In the genomic region with DNA sequence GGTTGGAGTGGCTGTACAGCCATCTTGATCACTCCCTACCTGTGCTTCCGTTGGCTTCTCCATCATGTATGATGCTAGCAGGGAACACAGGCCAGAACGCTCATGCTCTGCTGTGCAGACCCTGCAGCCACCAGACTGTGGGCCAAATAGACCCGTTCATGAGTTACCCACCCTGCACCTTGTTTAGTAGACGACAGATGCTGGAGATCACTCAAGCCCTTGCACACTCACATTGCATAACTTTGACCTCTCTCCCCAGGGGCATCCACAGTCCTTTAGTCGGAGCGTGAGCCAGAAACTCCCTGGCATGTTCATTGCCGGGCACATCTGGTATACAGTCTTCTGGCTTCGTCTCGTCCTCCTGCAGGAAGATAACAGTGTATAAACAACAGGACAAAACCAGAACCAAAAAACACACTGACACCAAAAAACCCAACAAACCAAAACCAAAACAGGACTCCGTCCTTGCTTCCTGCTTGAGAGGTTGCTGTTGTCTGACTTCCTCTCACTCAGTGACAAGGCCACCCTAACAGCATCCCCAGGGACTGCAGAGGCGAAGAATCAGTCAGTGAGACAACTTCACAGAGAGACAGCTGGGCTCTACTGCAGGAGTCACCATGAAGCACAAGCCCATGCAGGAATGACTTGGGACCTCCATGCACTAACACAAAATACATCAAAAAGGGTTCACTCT, we compare ENCODE assay signal across 30 mouse cellular contexts. TPM values are rescaled to one million over a fixed set of nuclear protein-coding genes. Genes with fewer than 3 reads are reported as not detected.
A peak's percentile ranks its signal among the peaks of the same experiment; 100 is the strongest.
DNase-seq lines count a peak whose midpoint lies in the region; ATAC-seq and TF ChIP-seq lines count a peak whose summit lies in the region.
"Had no signal": no experiment of that assay in that cellular context is flagged by ENCODE, and none has a peak within 500 bp of the region (broad histone marks: within the 10 kb centered on the region; RNA-seq: fewer than 3 reads in every experiment).

No protein-coding gene starts in this region.

- H3K4me1 ChIP-seq in heart, embryonic 12.5 days (replicated peaks), result no peaks in the 10 kb centered on the region
- peaks cover 5% of the 10 kb centered on the region for H3K4me1 ChIP-seq in liver, adult 2 months (ENCODE audit: control insufficient read depth, insufficient read depth, low read length)
- peaks cover 8% of the 10 kb centered on the region for H3K4me1 ChIP-seq in liver, embryonic 11.5 days (replicated peaks; ENCODE audit: control insufficient read depth, insufficient read depth, low read length)
- H3K4me1 ChIP-seq: forebrain, embryonic 10.5 days; limb, embryonic 15.5 days; midbrain, embryonic 15.5 days; neural tube, embryonic 15.5 days had no signal

- H3K9ac ChIP-seq in heart, embryonic 12.5 days, result no peak overlapping the region
- H3K9ac ChIP-seq in liver, adult 2 months (ENCODE audit: low read depth, low read length), result no peak overlapping the region
- no peak overlapping the region for H3K9ac ChIP-seq in liver, embryonic 11.5 days (ENCODE audit: low read depth, low read length)
- H3K9ac ChIP-seq: forebrain, postnatal 0 days; hindbrain, embryonic 14.5 days; limb, embryonic 15.5 days; midbrain, embryonic 15.5 days; neural tube, embryonic 15.5 days had no signal

- no peak for TF ChIP-seq CTCF in liver, adult 2 months (IDR thresholded peaks at IDR 0.05; ENCODE audit: low read depth, low read length)

- H3K27ac ChIP-seq in heart, embryonic 12.5 days (ENCODE audit: poor library complexity, severe bottlenecking), result no peak overlapping the region
- no peak overlapping the region for H3K27ac ChIP-seq in liver, adult 2 months (replicated peaks; ENCODE audit: insufficient read depth, low read depth, low read length)
- no peak overlapping the region for H3K27ac ChIP-seq in liver, embryonic 11.5 days (ENCODE audit: low read depth, low read length)
- H3K27ac ChIP-seq: forebrain, embryonic 10.5 days; hindbrain, embryonic 14.5 days; limb, embryonic 15.5 days; midbrain, embryonic 15.5 days; neural tube, embryonic 15.5 days had no signal

- DNase-seq in heart, adult 11 months, result peak; percentile 94
- peak; percentile 49 for DNase-seq in liver, adult 2 months (ENCODE audit: extremely low read depth, low read depth, low spot score)
- DNase-seq in liver, embryonic 11.5 days (ENCODE audit: low spot score), result no peak
- DNase-seq in A20 (ENCODE audit: low read depth, low spot score) (peak; percentile 10), adipocyte (ENCODE audit: low spot score) (peak; percentile 50)
- DNase-seq in layer of hippocampus, postnatal 10 days (ENCODE audit: low spot score in 2 of 2), result no peak
- DNase-seq in cerebellum, adult 8-10 months, result no peak
- DNase-seq: adrenal gland, adult 8-10 months; cerebellum, adult 2 months; forebrain, postnatal 0 days; lung, adult 2 months; right cerebral cortex, postnatal 14 days; thymus, postnatal 25 days had no signal

- TF ChIP-seq POLR2A in liver, adult 2 months (IDR thresholded peaks at IDR 0.05; ENCODE audit: extremely low read depth, insufficient read depth, low read length), result no peak

- no peaks in the 10 kb centered on the region for H3K9me3 ChIP-seq in heart, embryonic 12.5 days (replicated peaks)
- no peaks in the 10 kb centered on the region for H3K9me3 ChIP-seq in liver, embryonic 11.5 days (ENCODE audit: control insufficient read depth, low read length)
- H3K9me3 ChIP-seq: forebrain, embryonic 10.5 days; limb, embryonic 15.5 days; megakaryocyte, embryonic 14.5 days; midbrain, embryonic 15.5 days; neural tube, embryonic 15.5 days had no signal

- peaks cover 72% of the 10 kb centered on the region for H3K36me3 ChIP-seq in heart, embryonic 12.5 days
- peaks cover 35% of the 10 kb centered on the region for H3K36me3 ChIP-seq in liver, adult 2 months (ENCODE audit: control insufficient read depth, insufficient read depth, low read length)
- H3K36me3 ChIP-seq in liver, embryonic 11.5 days (ENCODE audit: control insufficient read depth, insufficient read depth, low read length), result peaks cover 46% of the 10 kb centered on the region

- no peak for ATAC-seq in heart, embryonic 12.5 days (ENCODE audit: insufficient number of reproducible peaks, low FRiP score)
- ATAC-seq in liver, embryonic 11.5 days (replicated peaks; ENCODE audit: low FRiP score), result no peak
- ATAC-seq: forebrain, postnatal 0 days; midbrain, embryonic 15.5 days had no signal

- no peak overlapping the region for H3K4me3 ChIP-seq in heart, embryonic 12.5 days
- no peak overlapping the region for H3K4me3 ChIP-seq in liver, adult 2 months (ENCODE audit: insufficient read depth, low read depth, low read length)
- H3K4me3 ChIP-seq in liver, embryonic 11.5 days (ENCODE audit: low read depth, low read length), result no peak overlapping the region
- H3K4me3 ChIP-seq: forebrain, embryonic 10.5 days; limb, embryonic 15.5 days; megakaryocyte, embryonic 14.5 days; midbrain, embryonic 15.5 days; neural tube, embryonic 15.5 days had no signal

- peaks cover 20% of the 10 kb centered on the region for H3K79me2 ChIP-seq in liver, adult 2 months (ENCODE audit: control insufficient read depth, insufficient read depth, low read length)

- no peaks in the 10 kb centered on the region for H3K27me3 ChIP-seq in heart, embryonic 12.5 days (replicated peaks)
- no peaks in the 10 kb centered on the region for H3K27me3 ChIP-seq in liver, adult 2 months (ENCODE audit: control insufficient read depth, insufficient read depth, low read length)
- no peaks in the 10 kb centered on the region for H3K27me3 ChIP-seq in liver, embryonic 11.5 days (replicated peaks; ENCODE audit: control insufficient read depth, insufficient read depth, low read length)
- H3K27me3 ChIP-seq: limb, embryonic 15.5 days; megakaryocyte, embryonic 14.5 days; midbrain, embryonic 15.5 days; neural tube, embryonic 15.5 days had no signal

- H3K4me2 ChIP-seq in heart, embryonic 12.5 days, result no peak overlapping the region
- no peak overlapping the region for H3K4me2 ChIP-seq in liver, embryonic 11.5 days
- H3K4me2 ChIP-seq: hindbrain, embryonic 14.5 days; limb, embryonic 15.5 days; midbrain, embryonic 15.5 days; neural tube, embryonic 15.5 days had no signal

- WGBS in heart, embryonic 12.5 days, result 86% methylated on average over 11 of the region's 11 CpGs
- 34% methylated on average over 11 of the region's 11 CpGs for WGBS in liver, adult 2 months
- 90% methylated on average over 11 of the region's 11 CpGs for WGBS in liver, embryonic 11.5 days

RNA-seq across cellular contexts. Expression of a gene that starts 3.2 kb away (rescaled TPM):
- polyA plus RNA-seq in heart, embryonic 12.5 days (2016; fragmentation: Nextera tagmentation; extraction: Ambion mirVana), result not detected in 2 replicates
- total RNA-seq in liver, adult 2 months (2014; rRNA removed), result not detected in 2 replicates
- not detected in 2 replicates for polyA plus RNA-seq in liver, adult 2 months (2012; rRNA removed)
- not detected in 2 replicates for polyA plus RNA-seq in liver, embryonic 11.5 days (2014; fragmentation: Nextera tagmentation; extraction: Ambion mirVana)
- not detected for total RNA-seq in layer of hippocampus, postnatal 10 days (2021)
- total RNA-seq: adrenal gland, adult 8-10 months; forebrain, postnatal 0 days; gastrocnemius, adult 18-20 months; granulocyte monocyte progenitor cell, adult 5-6 weeks; layer of hippocampus, adult 18-20 months; left cerebral cortex, adult 18-20 months; left cerebral cortex, postnatal 36 days had no signal
- polyA plus RNA-seq: C2C12; cerebellum, adult 2 months; forebrain, embryonic 10.5 days; forebrain, postnatal 0 days; heart, postnatal 0 days; hindbrain, embryonic 14.5 days; intestine, embryonic 14.5 days; kidney, embryonic 16.5 days; limb, embryonic 15.5 days; lung, adult 2 months; midbrain, embryonic 15.5 days; neural tube, embryonic 15.5 days; testis, adult 2 months had no signal

RNA-seq across cellular contexts. Expression of a gene that starts 12.3 kb away (rescaled TPM):
- 48.1 and 51.6 TPM in 2 replicates for polyA plus RNA-seq in heart, embryonic 12.5 days (2016; fragmentation: Nextera tagmentation; extraction: Ambion mirVana)
- total RNA-seq in liver, adult 2 months (2014; rRNA removed), result 47.1 and 53.7 TPM in 2 replicates
- 58.1 and 66.7 TPM in 2 replicates for polyA plus RNA-seq in liver, adult 2 months (2012; rRNA removed)
- polyA plus RNA-seq in liver, embryonic 11.5 days (2014; fragmentation: Nextera tagmentation; extraction: Ambion mirVana), result 74.2 and 79.8 TPM in 2 replicates
- total RNA-seq in layer of hippocampus, postnatal 10 days (2021), result 10 to 100 TPM; 36.2 to 40.7 TPM

RNA-seq across cellular contexts. Expression of a gene that starts 18.2 kb away (rescaled TPM):
- polyA plus RNA-seq in heart, embryonic 12.5 days (2016; fragmentation: Nextera tagmentation; extraction: Ambion mirVana), result 7.8 and 8.0 TPM in 2 replicates
- 7.2 and 8.0 TPM in 2 replicates for total RNA-seq in liver, adult 2 months (2014; rRNA removed)
- 2.7 and 3.3 TPM in 2 replicates for polyA plus RNA-seq in liver, adult 2 months (2012; rRNA removed)
- 7.8 and 8.7 TPM in 2 replicates for polyA plus RNA-seq in liver, embryonic 11.5 days (2014; fragmentation: Nextera tagmentation; extraction: Ambion mirVana)
- 10 to 100 TPM; 22.3 to 22.4 TPM for total RNA-seq in layer of hippocampus, postnatal 10 days (2021)

RNA-seq across cellular contexts. Expression of a gene that starts 46.0 kb away (rescaled TPM):
- polyA plus RNA-seq in heart, embryonic 12.5 days (2016; fragmentation: Nextera tagmentation; extraction: Ambion mirVana), result 2.0 and 2.5 TPM in 2 replicates
- 0.13 and 0.18 TPM in 2 replicates for total RNA-seq in liver, adult 2 months (2014; rRNA removed)
- 0.04 and 0.07 TPM in 2 replicates for polyA plus RNA-seq in liver, adult 2 months (2012; rRNA removed)
- polyA plus RNA-seq in liver, embryonic 11.5 days (2014; fragmentation: Nextera tagmentation; extraction: Ambion mirVana), result 2.5 and 3.6 TPM in 2 replicates
- 1 to 10 TPM; 9.3 to 9.5 TPM for total RNA-seq in layer of hippocampus, postnatal 10 days (2021)

Comparison
In these comparisons a context has a peak if more than half of its experiments do, and no peak if none do; other contexts are left out.
1. DNase-seq: peak in heart, adult 11 months (single experiment), liver, adult 2 months (single experiment), A20 (single experiment) and adipocyte (single experiment); none in liver, embryonic 11.5 days (single experiment), layer of hippocampus, postnatal 10 days (0 of 2) and cerebellum, adult 8-10 months (single experiment).